Mouse (Mus musculus): ENCODE results near the gene Tcte2. TPM values are rescaled to one million over a fixed set of nuclear protein-coding genes. Genes with fewer than 3 reads are reported as not detected.

The Tcte2 gene
- 7.1 and 8.7 TPM in 2 replicates for polyA plus RNA-seq (2012; rRNA removed)

DNA sequence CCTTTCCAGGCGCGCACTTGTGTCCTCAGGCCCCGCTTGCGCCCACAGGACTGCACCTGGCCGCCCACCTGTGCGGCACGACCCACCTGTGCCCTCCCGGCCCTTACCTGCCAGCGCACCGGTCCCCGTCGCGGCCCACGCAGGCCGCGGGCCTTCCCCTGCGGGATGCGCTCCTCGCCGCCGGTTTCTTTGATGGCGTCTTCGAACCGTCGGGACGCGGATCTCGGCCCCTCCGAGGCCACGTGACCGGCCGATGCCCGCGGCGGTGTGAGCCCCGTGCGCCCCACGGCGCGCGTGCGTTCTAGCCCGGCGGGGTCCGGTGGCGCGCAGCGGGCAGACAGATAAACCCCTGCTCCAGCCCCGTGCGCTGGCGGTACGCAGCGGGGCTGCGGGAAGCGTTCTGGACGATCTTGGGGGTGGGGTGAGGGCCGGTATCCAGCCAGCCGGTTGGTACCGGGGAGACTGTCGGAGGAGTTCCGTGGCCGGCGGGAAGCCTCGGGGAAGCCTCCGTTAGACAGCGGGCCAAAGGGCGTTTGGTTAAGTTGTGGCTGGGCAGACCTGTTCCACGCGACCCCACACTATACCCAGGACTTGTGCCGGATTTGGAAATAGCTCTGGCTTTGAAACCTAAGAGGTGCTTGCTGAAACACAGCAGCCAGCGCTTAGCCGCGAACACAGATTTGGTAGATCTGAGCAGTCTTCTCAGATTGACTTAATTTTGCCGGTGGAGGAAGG is at the start of gene Tcte2:
TSS of gene Tcte2 (minus strand) at position 647 of the 735 bp plus-strand sequence.

DNA sequence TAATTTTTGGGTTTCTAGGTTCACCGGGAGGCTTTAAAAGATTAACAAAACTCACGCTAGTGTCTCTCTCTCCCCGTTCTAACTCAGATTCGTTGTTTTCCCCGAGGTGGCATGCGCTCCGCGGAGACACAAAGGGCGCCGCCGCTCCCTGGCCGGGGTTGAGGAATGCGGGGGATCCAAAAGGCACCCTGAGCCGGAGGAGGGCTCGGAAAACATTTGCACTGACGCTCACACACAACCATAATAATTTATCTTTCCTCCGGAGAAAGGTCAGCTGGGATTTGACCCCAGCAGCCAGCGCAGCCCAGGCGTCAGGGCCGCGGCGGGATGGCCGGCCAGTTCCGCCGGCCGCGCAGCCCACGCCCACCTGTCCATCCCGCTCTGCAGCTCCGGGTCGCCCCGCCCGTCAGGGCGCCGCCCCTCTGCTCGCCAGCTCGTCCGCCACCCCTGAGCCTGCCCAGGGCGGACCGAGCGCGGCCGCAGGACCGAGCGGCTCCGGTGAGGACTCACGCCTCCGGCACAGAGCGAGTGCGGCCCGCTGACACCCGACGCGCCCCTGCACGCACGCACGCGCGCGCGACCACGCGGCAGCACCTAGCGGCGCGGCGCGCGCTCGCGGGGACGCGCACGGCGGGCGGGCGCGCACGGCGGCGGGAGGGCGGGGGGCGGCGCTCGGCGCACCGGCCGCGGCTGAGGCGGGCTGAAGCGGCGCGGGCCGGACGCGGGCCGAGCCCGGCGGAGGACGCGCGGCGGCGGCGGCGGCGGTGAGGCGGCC is 1.6 kb downstream of the Tcte2 start, which contains the start of gene Afdn:
TSS of gene Afdn (plus strand) at position 687 of the 775 bp plus-strand sequence.

Other genes with a start within 250 kb of the Tcte2 start
- 87.1 and 137 TPM in 2 replicates for gene Afdn, start 1.3 kb downstream of the Tcte2 start, polyA plus RNA-seq (2012; rRNA removed)
- gene Gm7168, start 186.5 kb upstream of the Tcte2 start, polyA plus RNA-seq (2012; rRNA removed), result 0.05 TPM in 1 of 2 replicates, not detected in the other
- gene Gm7356, start 241.9 kb upstream of the Tcte2 start, polyA plus RNA-seq (2012; rRNA removed), result not detected in 2 replicates

Measured in central nervous system, embryonic 11.5 days (tissue).